Mouse (Mus musculus) v-Abl transformed pro-B cells (cell line): ENCODE measurements around the gene Ncaph2.

Experiments used
- in situ Hi-C, 2 experiments: fragments of 400-800 bp; cut with MboI; formaldehyde crosslinking; loops; one replicate each; pipeline ENCODE4 v1.15.1; 2025; ENCODE audit not compliant: unreplicated experiment in 2 of 2

Ncaph2 gene

GRCm38 (mm10) chr15:89374801-89375534 is 19.4 kb downstream of the Ncaph2 start:
- in situ Hi-C loops, result loop anchor here (5.0 to 10.0 kb wide), 8 partner anchors 52 to 550 kb away; partner anchors contain the start of genes C730034F03Rik (in 1 of the 2), Chkb (in 1 of the 2), Cpt1b (in 1 of the 2) and Gm44502 (in 1 of the 2)

GRCm38 (mm10) chr15:89376040-89376439 is 20.5 kb downstream of the Ncaph2 start:
- in situ Hi-C loops, result loop anchor here (5.0 to 10.0 kb wide), 3 partner anchors 131 to 551 kb away; no protein-coding TSS in a partner anchor

DNA sequence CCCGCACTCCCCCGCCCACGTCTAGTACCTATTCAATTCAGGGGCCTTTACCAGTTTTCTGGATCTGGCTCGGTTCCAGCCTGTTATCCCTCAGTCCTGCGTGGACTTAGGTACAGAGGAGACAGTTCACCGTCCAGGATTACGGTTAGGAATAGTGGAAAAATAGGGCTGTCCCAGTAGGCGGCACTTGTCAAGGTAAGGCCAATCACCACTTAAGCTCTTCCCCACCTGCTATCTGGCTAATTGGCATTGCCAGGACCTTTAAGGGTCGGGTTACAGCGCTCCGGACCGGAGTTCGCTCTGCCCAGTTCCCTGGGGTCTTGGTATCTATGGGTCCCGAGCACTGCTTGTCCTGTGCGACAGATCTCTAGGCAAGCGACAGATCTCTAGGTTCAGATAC is 21.4 kb downstream of the Ncaph2 start, which contains the start of gene Tymp:
Tymp (minus strand) TSS at position 83 of the 400 bp plus-strand sequence.
- in situ Hi-C loops, result loop anchor here (5.0 to 10.0 kb wide), 3 partner anchors 132 to 552 kb away; no protein-coding TSS in a partner anchor

DNA sequence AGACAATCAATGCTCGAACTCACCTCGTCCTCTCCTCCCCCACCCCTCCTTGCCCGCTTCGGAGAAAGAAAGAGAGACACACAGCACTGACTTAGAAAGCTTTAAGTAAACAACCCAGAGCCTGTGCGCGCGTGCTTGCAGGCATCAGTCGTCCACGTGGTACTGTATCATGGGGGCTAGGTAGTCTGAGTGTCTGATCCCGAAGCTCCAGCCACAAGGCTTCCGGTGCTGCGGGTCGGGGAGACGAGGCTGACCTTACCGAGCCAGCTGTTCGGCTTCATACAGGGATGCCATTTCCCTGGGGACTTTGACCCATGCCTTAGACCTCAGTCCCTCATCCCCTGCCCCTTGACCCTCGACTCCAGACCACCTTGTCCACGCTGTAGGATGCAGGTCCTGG is 21.8 kb downstream of the Ncaph2 start:
- in situ Hi-C loops, result loop anchor here (5.0 to 10.0 kb wide), 3 partner anchors 133 to 553 kb away; no protein-coding TSS in a partner anchor

- in situ Hi-C loops, result loop anchor here (5.0 to 10.0 kb wide), 3 partner anchors 133 to 553 kb away; no protein-coding TSS in a partner anchor
These were observed 22.7 kb downstream of the Ncaph2 start for GRCm38 (mm10) chr15:89377938-89378828.

DNA sequence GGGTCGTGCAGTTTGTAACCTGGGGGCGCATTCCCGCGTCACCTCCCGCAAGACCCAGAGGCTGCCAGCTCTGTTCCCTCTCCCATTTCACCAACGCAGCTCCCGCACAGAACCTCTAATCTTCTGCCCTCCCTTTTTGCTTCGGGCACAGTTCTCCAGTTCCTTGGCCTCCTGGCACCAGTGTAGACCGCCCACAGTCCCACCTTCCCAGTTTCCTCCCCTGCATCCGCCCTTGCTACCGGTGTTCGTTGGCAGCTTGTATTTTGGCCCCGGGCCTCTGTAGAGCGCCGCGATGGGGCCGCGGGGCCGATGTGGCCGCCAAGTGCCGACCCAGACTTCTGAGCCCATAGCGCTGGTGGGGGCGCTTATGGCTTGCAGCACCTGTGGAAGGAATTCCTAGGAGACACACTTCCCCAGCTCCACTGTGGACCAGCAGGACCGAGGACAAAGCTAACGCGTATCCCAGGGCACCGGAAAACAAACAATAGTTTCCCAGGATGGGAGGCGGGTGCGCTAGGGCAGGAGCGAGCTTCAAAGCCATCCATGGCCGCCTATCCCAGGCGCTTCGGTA is 23.4 kb downstream of the Ncaph2 start, which contains the start of gene Odf3b:
Odf3b (minus strand) TSS at position 452 of the 571 bp plus-strand sequence.
- in situ Hi-C loops, result loop anchor here (5.0 to 10.0 kb wide), 3 partner anchors 134 to 554 kb away; no protein-coding TSS in a partner anchor

DNA sequence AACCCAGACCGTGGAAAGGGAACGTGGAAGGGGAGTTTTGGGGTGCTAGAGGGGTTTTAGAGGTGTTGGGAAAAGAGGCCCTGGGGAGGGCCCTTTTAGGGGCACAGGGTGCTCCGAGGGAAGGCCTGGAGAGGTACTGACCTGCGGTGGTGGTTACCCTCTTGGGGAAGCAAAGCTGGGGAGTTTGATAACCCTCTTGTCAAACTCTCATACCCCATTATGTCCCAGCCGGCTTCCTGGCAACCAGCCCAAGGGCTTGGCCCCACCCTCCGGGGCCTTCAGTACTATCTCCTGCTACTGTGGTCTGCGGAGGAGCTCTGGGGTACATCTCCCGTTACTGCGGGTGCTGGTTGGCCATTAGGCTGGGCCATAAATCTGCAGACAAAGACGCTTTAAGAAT is 23.9 kb downstream of the Ncaph2 start:
- in situ Hi-C loops, result loop anchor here (5.0 to 10.0 kb wide), 3 partner anchors 135 to 555 kb away; no protein-coding TSS in a partner anchor

DNA sequence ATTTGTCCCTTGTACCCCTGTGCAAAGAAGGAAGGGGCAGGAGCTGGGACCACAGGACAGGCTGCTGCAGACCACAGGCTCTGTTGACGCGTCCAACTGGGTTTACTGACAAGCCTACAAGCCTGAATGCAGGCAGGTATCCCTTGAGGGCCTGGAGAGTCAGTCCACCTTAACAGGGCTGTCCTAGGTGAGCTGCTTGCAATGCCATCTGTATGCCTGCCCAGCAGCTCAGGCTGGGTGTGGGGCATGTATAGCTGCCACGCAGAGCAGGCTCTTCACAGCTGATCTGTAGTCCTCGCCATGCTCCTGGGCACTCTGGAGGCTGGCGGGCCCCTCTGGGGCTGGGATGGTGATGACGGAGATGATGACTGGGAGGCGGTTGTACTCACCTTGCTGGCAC is 29.1 kb downstream of the Ncaph2 start, which contains the start of gene Klhdc7b:
Klhdc7b (plus strand) TSS at position 301 of the 400 bp plus-strand sequence.
- in situ Hi-C loops, result no loop called here

- in situ Hi-C loops, result no loop called here
These were observed 31.6 kb downstream of the Ncaph2 start for GRCm38 (mm10) chr15:89387127-89387526.

DNA sequence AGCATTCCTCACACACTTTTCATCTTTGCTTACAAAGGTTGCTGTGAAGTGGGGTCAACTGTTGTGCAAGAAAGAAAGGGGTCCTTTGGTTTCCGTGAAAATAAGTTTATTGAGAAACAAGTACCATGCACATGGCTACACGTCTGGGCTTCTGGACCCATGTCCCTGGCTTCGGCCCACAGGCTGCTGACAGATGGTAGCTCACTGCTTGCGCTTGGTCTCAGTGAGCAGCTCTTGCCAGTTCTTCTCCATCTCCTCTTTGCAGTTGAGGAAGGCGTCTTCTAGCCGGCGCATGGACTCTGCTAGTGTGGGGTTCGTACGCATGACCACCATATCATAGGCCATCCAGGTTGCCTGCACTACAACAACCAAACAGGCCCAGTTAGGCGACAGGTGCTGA is 34.6 kb downstream of the Ncaph2 start:
- in situ Hi-C loops, result no loop called here

DNA sequence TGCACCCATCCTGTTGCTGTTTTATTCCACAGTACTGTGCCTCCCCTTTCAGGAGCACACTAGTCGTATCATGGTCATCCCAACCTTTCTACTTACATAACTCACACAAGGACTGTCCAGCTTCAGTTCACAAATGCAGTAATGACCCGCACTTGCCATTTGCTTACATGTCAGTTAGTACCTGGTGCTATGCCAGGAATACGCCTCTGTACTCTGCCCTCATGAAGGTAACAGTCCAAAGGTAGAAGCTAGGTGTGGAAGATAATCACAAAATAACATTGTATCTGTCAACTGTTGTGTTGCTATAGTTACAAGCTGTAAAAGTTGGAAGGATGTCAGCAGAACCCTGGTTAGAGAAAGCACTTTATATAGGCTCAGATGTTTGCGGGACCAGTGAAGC is 41.4 kb downstream of the Ncaph2 start:
- in situ Hi-C loops, result no loop called here

GRCm38 (mm10) chr15:89398146-89398545 is 42.6 kb downstream of the Ncaph2 start:
- in situ Hi-C loops, result no loop called here

DNA sequence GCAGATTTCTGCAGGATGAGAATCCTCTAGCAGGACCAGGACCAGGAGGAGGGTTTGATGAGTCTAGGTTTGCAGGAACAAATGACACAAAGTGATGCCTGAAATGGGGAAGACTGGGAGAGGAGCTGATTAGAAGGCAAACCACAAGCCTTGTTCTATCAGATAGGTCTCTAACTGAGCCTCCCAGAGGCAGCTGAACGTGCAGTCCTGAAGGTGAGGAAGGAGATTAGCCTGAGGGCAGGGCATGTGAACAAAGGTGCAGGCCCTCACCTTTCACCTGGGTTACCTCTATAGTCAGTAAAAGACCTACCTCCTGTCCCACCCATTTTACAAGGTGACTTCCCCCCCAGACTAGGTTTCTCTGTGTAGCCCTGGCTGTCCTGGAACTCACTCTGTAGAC is 44.2 kb downstream of the Ncaph2 start:
- in situ Hi-C loops, result no loop called here

DNA sequence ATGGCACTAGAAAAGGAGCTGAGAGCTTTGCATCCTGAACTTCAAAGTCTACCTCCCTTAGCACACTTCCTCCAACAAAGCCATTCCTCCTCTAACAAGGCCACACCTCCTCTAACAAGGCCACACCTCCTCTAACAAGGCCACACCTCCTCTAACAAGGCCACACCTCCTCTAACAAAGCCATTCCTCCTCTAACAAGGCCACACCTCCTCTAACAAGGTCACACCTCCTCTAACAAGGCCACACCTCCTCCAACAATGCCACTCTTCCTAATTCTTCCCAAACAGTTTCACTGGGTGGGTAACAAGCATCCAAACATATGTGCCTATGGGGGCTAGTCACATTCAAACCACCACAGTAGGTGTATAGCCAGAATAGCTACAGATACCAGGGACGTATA is 47.0 kb downstream of the Ncaph2 start:
- in situ Hi-C loops, result no loop called here

DNA sequence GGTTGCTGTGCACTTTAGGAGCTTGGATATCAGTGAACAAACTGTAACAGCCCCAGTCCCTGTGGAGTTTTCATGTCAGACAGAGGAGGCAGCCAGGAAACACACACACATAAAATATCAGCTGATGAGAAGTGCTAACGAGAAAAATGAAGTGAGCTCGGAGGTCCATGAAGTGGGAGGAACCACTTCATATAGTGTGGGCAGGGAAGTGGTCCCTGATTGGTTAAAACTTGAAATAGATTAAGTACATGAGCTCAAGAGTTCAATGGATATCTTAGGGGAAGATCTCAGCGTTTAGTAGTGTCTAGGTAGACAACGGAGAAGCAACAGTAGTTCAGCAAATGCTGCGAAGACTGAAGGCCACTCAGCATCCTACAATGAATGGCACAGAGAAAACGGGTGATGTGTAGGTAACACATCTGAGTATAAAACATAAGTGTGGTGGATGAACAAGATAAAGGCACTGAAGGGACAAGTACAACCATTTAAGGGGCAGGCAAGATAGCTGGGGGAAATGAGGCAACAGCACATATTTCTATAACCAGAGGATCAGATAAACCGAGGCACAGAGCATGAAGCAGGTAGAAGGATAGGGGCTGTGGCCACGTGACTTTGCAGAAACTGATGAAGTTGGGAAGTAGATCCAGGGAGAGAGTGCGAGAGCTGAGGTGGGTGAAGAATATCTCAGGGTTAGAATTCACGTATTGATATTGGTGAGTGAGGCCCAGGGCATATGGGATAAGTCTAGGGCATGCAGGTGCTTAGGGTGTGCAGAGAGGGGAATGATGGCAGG is 49.5 kb downstream of the Ncaph2 start:
- in situ Hi-C loops, result no loop called here

- in situ Hi-C loops, result no loop called here
These were observed 51.2 kb downstream of the Ncaph2 start for GRCm38 (mm10) chr15:89406691-89407090.

DNA sequence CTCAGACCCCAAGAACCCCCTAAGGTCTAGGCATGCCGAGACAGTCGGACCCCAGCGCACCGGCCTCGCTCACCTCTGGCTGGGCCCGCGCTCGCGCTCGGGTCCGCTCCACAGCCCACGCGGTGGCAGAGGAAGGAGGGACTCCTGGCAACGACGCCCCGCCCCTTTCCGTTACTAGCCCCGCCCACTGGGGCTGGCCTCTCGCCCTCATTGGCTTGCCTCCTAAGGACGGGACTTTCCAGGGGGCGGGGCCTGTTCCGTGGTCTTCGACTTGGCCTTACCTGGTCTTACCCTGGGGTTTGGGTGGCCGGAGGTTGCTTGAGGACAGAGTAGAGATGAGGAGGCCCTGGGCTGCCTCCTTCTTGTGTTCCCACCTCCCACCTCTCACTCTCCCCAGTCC is 54.6 kb downstream of the Ncaph2 start, which contains the start of gene Syce3:
Syce3 (minus strand) TSS at position 386 of the 400 bp plus-strand sequence.
- in situ Hi-C loops, result no loop called here

- in situ Hi-C loops, result no loop called here
These were observed 59.8 kb downstream of the Ncaph2 start for GRCm38 (mm10) chr15:89415282-89415681.

DNA sequence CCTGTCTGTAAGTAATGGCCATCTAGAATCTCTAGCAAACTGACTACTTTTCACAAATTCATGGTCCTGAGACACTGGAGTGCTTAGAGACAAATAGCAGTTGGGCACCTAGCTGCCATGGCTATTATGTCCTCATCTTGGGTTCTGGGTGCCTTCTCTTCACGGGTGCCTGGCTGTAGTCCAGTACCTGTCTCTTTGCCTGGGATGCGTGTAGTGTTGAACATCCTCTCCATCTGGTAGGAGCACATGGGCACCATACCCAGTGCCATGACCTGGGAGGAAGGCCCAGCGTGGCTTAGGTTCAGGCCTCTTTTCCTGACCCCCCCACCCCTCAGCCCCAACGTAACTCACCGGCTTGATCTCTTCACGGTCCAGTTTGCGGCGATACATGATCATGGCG is 66.4 kb downstream of the Ncaph2 start:
- in situ Hi-C loops, result no loop called here
